Mouse (Mus musculus): ENCODE results near the gene Otop1.

Gene Otop1

DNA sequence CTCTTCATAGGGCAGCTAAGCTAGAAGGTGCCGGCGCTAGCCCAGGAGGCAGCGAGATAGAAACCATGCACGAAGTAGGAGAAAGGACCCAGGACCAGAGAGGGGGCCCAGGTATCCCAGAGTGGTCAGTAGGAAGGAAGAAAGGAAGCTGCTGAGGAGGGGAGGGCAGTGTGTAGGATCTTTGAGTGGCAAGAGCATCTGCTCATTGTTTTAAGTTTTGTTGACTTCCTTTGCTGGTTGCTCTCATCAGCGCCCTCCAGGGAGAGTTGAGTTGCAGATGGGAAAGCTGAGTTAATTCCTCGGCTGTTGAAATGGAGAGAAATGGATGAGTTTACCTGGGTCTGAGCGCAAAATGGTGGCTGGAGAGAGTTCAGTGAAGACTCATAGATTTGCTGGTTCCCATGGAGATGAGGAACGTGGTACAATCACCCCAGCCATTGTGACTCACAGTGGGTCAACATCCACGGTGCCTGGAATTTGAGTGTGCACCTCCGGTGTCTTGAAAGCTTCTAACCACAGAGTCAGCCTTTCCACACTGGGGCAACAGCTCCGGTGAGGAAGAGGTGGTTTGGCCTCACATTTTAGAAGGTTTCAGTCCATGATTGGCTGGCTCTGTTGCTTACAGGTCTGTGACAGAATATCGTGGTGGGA, 26.1 kb downstream of the Otop1 start:
- DNase-seq (ENCODE audit: low spot score) = no peak

DNA sequence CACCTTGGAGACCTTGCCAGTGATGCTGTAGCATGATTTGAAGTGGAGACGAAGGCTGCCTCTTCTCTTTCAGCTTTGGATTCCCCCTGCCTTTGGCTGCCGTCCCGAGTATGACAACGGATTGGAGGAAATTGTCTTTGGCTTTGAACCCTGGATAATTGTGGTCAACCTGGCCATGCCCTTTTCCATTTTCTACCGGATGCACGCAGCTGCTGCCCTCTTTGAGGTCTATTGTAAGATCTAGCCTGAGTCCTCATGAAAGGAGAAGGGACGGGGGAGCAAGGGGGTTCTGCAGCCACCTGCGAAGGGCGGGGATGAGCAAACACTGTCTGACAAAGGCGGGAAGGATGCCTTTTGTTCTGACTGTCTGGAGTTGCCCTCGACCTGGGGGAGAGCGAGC, 26.9 kb downstream of the Otop1 start:
- DNase-seq (ENCODE audit: low spot score) = no peak

DNA sequence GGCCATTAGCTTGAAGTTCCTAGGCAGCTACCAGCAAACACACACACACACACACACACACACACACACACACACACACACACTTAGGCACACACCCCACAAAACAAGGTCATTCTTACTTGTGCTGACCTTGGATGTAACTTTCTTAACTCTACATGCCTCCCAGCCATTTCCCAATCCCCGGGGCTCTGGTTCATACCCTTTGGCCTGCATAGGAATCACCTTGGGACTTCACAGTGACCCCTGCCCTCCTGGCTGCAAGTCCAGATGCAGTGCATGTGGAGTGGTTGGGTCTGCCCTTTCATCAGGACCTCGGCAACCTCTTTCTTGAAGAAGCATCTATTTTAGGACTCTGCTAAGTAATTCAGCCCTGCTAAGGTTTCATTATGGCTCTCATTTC, 29.5 kb downstream of the Otop1 start:
- DNase-seq (ENCODE audit: low spot score) = no peak

DNA sequence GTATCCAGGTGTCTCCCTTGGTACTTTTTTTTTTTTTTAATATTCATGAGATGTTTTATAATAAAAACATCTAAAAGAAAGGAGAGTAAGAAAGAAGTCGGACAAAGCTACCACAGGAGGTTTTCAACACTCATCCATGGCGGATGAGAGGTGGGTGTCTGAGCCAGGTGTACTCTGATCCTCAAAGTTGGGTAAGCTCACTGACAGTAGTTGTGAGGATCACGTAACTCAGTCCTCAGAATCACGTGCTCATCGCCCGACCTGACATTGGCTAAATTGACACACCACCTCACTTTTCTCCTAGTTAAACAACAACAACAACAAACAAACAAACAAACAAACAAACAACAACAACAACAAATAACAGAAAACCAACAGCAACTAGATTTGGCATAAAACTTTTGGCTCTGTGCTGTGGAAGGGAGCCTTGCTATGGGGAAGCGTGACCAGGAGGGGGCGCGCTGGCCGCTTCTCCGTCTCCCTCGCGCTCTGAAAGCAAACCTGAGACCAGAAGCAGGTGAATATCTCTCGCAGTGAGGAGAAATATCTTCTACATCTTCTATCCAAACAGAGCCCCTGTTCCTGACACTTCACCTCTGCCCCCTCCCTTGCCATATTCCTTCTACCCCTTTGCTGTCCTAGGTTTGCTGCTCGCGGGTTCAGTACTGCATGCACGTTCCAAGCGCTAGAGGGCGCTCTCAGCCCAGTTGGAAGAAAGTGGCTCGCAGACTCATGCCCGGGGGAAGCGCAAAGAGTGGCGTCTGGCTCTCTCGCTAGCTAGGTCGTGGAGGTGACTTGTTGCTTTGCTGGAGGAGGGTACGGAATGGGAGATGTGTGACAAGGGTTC, 31.7 kb downstream of the Otop1 start:
- DNase-seq (ENCODE audit: low spot score) = peak; percentile 80

DNA sequence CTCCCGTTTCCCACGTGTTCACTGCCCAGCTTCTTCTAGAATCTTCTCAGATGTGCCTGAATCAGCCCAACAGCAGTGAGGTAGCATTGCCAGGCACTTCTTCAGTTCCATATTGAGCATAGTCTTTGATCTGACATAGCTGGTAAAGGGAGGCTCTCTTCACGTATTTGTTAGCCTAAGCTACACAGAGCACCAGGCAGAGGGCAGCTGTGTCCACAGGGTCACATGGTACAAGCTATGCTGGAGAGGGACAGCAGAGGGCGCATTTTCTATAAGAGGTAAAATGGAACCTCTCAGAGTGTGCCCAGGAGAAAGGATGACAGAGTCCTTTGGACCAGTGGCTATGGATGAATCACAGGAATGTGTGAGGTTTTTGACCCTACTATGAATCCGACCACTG, 33.1 kb downstream of the Otop1 start:
- peak; percentile 39 for DNase-seq (ENCODE audit: low spot score)

DNA sequence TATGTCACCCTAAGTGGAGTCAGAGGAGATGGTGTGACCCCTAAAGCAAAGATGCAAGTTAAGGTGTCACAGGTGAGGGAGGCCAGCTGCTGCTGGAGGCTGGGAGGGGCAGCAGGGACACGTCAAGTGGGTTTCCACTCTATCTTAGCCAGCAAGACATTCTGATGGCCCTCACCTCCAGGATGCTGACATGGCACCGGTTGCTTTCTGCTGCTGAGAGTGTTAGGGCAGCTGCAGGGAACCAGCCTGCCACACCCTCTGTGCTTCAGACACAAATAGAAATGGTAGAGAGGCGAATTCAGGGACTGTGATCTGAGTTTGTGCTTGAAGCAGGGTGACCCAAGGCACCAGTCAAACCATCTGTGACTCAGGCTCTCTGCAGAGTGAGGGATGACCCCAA, 34.0 kb downstream of the Otop1 start:
- DNase-seq (ENCODE audit: low spot score) = no peak

DNA sequence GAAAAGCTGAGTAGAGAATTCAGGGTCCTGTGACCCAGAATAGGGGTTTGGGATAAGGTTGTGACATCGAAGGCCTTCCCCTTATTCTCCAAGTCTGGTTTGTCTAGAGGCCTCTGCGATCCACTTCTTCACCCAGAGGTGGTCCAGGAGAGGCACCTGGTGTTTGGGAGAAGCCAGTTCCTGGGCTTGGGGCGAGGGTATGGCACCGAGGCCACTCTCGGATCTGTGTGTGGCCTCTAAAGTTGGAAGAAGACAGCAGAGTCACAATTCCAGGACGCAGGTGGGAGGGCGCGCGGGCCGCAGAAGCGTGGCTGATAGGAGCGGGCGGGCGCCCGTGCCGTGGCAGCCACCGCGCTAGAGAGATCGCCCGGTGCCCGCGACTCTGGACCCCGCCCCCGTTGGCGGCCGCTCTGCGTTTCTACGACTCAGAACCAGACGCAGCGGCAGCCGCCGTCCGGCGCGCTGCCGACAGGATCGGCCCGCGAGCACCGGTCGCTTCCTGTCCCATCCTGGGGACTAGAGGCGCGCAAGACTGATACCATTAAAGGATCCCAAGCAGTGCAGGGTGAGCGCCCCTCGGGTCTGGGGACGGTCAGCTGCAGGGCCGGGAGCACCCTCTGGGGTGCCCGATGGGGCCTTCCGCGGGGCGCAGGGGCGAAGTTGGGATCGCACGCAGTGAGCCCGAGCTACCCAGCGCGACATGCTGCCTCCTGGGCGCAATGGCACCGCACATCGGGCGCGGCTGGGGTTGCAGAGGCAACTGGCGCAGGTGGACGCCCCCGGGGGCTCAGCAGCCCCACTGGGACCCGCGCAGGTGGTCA, 43.4 kb downstream of the Otop1 start, which contains the start of gene Drd5:
Gene Drd5, plus strand, starts transcription at position 402 of the 821 bp plus-strand sequence.
- no peak for DNase-seq (ENCODE audit: low spot score)

DNA sequence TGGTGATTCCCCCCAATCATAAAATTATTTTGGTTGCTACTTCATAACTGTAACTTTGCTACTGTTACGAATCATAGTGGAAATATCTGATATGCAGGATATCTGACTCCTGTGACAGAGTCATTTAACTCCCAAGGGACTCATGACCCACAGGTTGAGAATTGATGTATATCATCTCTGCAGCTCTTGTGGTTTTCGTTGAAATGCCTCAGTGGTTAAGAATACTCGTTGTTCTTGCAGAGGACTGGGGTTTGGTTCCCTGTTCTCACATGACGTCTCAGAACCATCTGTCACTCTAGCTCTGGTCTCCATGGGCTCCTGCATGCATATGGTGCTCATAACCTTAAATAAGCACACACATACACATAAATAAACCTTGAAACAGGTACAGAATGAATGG, 57.6 kb downstream of the Otop1 start:
- no peak for DNase-seq (ENCODE audit: low spot score)

DNA sequence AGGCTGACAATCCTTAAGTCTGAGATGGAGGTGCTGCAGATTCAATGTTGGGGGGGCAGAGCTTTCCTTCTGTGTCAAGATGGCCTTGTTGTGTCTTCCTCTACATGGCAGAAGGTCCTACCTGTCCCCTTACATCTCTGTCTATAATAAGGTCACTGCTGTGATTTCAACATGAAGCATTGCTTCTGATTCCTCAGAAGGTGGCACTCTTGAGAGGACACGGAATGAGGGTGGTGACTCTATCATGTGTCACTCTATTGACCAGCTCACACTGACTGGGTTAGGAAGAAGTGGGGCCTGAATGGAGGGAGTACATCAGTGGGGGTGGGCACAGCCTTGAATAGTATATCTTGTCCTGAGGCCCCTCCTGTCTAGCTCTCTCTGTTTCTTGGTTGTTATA, 58.8 kb downstream of the Otop1 start:
- DNase-seq (ENCODE audit: low spot score) = no peak

DNA sequence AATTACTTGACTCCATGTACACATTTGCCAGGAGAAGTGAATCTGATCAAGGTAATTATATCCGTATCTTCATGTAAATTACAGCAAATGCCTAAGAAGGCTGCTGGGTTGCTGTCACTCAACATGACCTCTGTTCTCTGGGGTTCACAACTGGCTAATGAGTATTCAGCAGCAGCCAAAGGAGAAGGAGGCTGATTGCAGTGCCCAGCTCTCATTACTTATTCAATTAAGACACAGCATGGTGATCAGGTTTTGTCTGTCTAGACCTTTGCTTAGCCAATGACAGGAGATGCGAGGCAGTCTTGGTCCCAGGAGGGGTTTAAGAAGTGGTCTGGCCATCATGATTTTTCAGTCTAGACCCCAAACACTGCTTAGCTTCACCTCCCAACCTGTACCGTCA, 67.3 kb downstream of the Otop1 start:
- no peak for DNase-seq (ENCODE audit: low spot score)

DNA sequence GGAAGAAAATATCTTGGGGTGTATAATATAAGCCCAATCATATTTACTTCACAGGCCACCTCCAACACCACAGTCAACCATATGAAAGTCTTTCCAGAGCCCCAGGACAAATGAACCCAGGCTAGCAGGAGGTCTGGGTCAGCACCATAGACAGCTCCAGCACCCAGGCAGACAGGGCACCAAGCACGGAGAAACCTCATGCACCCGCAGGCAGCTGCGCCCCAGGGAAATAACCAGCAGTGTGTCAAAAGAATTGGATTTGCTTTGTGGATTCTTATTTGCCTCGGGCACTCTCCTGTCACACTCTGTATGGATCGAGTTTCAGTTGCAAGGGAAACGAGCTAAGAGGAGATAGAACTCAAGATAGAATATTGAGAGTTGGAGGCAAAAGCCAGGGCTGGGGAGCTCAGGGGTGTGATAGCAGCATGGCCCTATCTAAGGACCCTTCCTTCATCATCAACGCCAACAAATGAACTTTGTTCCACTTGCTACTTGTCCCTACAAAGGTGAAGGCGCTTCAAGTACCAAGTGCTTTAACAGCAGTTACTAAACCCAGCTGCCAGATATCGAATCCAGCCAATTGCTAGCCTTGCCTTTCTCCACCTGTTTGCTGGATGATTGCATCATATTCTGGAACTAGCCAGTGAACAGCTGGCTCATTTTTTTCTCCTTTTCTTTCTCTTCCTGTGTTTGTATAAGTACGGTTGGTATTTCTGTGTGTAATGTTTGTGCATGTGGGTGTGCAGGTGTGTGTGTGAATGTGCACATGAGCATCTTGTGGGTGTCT, 71.1 kb downstream of the Otop1 start:
- peak; percentile 7 for DNase-seq (ENCODE audit: low spot score)

DNA sequence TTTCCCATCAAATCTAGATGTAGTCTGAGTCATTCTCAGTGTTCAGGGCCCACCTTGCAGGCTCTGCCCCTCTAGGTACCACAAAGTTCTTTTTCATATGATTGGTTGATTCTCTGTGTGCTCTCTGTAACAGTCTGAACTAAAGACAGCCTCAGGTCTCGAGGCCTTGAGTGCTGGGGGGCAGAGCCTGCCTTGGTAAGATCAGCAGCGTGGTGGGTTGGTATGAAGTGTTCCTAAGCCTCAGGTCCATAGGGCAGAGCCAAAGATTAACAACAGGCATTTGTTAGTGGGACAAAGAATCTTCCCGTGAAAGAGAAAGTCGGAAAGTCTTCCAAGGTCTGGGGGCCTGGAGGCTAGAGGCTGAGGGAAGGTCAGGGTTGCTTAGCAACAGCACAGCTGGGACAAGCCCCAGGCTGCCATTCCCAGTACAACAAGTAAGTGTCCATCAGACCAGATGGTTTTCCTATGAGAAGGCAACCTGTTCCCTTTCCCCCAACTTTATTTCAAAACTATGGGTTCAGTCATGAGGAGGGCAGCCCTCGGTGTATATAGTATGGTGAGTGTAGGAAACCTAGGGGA, 74.7 kb downstream of the Otop1 start:
- no peak for DNase-seq (ENCODE audit: low spot score)

All from c-Kit-positive CD71-positive TER-119-positive erythroid progenitor cells, embryonic 14.5 days (primary cell).